Mouse (Mus musculus) spleen, adult 2 months (tissue): Measurements from ENCODE around the gene Sf3a2.

Experiments used
- CTCF ChIP-seq: fragments of 200-500 bp; IDR thresholded peaks from 2 replicates; pipeline ENCODE4 v1.5.1; 2011; ENCODE audit warnings: mild to moderate bottlenecking, inconsistent platforms; ENCODE audit not compliant: insufficient read depth, insufficient read length, insufficient replicate concordance; ENCODE audit errors: extremely low read depth
- POLR2A ChIP-seq: fragments of 200-500 bp; IDR thresholded peaks from 2 replicates; pipeline ENCODE4 v1.6.1; 2011; ENCODE audit warnings: low read depth, low read length, inconsistent platforms

GRCm38 (mm10) chr10:80755291-80756015 is 42.5 kb upstream of the Sf3a2 start:
- no peak for TF ChIP-seq POLR2A
- TF ChIP-seq CTCF: no peak
